Mouse (Mus musculus) kidney, postnatal 4 days (tissue): ENCODE measurements around the gene Gas7.

Experiments
- DNase-seq, 2 experiments: peaks; one replicate each; pipeline ENCODE4 v3.0.0; 2021; ENCODE audit warnings: mixed read lengths in 2 of 2

The Gas7 gene

DNA sequence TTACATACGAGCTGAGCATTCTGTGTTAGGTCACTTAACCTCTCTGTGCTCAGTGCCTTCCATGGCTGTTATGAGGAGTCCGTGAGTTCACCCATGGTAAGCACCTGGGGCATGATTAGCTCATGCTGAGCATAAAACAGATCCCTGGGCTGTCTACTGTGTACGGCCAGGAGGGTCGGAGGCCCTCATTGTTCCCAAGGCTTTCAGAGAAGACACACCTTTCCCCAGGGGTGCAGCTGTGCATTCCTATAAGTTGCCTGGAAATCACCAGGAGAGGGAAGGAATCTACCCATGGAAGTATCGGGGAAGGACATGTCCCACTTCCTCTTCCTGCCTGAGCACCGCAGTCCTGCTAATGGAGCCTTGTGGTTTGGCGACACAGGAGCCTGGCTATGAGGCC lies 201.1 kb downstream of the Gas7 start:
- DNase-seq: no peak

DNA sequence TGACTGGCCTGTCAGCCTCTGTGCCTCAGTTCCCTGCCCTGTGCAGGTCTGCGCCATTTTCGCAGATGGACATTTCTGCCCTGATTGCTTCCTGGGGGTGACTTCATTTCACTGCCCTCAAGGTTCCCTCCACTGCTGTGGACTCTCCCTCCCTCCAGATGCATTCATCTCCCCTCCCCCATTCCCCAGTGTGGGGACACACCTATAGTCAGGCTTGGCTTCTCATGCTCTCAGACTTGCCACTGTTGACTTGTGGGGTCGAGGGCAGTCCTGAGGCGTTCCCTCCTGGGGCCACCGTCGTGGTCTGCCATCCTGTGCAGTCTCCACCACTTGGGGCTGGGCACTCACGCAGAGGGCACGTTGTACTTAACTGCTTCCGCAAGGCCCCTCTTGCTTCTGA lies 201.6 kb downstream of the Gas7 start:
- no peak for DNase-seq

DNA sequence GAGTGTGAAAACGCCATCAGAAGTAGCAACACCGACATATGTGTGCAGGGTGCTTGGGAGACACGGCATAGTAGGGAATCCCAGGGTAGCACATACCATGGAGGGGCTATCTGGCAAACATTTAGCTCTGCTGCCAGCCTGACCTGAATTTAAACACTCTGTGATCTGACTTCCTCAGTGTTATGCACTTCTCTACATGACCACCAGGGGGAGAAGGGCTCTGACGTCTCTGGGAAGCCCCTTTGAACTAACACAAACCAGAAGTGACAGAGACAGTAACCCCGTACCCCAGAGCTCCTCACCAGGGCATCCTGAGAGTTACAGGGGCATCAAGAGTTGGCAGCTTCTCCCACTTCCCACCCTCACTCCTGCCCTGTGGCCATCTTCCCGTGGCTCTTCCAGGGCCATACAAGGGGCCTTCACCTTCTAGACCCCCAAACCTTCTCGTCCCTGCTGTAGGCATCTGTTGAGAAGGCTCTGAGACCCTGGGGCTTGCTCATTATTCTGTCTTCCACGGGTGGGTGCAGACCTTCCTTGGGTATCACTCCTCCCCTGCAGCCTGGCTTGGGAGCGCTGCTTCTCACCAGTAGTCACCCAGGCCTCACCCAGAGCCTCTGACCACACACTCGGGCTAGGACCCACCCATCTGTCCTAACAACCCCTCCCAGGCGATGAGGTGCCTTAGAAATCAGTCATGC lies 202.6 kb downstream of the Gas7 start:
- peak; percentile 42 to 54 for DNase-seq

DNA sequence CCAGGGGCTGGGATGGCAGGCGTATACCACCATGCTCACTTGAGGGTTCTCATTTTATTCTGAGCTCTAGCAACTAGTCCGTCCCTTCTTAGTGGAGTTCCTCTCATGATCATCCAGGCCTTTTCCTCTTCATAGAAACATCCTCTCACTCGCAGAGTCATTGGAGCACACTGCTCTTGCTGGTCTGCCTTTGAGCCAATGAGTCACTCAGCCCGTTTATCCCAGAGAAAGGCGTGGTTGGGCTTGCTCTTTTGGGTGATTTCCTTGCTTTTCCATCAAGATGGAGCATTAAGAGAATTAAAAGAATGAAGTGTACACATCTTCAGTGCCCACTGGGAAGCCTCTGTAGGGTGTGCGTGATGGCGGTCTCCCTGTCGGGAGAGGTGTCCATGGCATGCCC lies 206.2 kb downstream of the Gas7 start:
- no peak for DNase-seq

DNA sequence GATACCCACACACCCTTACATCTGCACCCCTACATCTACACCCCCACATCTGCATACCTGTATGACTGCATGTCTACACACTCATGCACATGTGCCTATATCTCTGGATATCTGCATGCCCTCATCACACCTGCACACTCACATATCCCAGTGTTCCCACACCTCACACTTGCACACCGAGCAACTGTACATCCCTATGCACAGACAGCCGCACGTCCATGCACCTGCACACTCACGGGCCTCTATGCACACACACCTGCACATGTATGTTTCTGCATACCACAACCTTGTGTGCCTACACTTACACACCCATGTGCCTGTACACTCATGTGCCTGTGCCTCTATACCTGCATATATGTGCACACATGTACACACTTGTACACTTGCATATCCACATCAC lies 208.2 kb downstream of the Gas7 start:
- DNase-seq: no peak

DNA sequence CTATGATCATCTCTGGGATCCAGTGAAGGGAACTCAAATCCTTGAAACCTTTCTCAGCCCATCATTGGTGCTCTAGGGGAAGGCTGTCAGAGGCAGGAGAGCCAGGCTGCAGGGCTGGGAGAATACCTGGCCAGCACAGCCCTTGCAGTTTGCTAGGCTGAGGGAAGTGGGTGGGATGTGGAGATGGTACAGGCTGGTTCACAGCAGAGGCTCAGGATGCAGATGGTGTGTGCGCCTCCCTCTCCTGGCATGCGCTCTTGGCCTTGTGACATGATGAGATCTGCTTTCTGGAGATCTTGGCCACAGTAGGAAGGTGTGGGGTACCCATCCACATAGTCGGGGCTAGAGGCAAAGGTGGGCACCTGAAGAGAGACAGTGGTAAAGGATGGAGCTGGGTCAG lies 209.0 kb downstream of the Gas7 start:
- DNase-seq: no peak

DNA sequence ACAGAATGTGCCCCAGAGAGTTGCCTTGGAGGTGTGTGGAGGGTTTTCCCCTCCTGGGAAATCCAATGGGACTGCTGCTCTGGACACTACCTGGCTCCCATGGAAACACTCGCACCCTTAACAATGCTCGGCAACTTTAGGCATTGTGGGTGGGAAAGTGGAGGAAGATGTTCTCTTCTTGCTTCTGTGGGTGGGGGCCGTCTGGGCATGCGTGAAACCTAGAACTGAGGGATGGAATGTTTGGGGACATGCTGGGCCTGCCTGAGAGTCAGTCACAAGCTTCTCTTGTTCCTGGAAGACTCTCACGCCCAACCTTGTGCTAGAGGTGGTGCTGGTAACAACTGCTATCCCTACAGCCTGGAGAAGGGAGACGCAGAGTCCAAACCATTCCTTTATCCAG lies 209.7 kb downstream of the Gas7 start:
- no peak for DNase-seq

DNA sequence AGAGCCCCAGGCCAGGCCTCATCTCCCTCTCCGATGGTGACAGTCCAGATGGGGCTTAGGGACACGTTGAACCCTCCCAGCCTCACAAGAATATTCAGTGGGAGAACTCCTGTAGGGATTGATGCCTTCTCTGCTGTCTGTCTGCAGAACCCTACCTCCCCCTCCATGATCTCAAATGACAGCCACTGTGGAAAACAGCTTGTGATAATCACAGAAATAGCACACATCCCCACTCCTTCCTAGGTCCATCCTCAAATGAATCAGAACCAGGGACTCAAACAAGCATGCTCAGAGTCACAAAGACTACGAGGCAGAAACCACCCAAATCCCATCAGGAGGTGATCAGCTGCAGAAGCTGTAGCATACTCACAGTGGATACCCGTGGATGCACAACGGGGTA lies 210.9 kb downstream of the Gas7 start:
- no peak for DNase-seq

DNA sequence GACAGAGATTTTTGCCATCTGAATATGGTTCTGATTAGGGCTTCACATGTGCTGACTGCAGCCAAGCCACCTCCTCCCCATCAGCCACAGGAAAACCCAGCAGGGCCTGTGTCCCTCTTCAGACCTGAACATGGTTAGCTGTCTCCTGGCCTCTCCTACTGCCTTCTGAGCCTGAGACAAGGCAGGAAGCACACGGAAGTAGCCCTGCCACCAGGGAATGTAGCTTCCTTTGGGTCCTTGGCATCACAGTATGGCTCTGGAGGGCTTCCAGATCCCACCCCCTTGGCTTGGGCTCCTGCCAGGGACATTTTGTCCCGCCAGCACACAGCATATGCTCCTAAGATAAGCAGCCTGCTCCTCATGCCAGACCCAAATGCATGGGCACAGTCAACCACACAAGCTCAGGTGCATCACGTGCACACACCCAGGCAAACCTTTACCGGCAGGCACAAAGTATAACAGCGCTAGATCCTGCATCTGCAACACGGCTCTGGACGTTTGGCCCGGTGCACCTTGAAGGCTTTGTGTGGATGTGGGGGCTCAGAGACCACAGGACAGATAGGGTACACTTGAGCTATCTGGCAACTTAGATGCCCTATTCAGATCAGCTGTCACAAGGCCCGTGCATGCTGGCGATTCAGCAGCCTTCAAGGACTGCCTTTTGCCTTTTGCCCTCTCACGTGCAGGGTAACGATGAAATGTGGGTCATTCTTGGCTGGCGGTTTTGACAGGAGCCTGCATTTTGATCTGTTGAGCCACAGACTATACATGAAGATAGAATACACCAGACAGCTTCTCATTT lies 212.5 kb downstream of the Gas7 start:
- DNase-seq: peak; percentile 56 to 57

DNA sequence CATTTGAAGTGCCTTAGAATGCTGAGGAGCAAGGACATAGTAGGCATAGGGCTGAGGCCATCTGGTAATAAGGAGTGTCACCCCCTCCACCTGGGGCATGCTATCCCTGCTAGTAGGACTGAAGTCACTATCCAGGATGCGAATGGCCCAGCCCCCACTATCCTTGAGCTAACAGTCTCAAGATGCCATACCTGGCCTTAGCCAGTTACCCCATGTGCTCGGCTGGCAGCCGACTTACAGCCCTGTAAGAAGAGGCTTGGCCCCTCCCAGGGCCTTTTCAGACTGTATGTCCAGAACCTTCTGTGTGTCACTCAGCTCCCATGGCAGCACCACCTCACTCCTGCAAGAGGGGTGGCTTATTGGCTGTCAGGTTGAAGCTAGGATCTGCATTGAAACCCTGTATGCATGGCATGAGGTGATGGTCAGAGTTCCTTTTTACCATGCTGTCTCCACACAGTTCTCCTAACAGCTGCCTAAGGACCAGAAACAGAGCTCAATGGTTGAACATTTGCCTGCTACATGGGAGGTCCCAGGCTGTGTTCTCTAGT lies 213.3 kb downstream of the Gas7 start:
- no peak for DNase-seq

DNA sequence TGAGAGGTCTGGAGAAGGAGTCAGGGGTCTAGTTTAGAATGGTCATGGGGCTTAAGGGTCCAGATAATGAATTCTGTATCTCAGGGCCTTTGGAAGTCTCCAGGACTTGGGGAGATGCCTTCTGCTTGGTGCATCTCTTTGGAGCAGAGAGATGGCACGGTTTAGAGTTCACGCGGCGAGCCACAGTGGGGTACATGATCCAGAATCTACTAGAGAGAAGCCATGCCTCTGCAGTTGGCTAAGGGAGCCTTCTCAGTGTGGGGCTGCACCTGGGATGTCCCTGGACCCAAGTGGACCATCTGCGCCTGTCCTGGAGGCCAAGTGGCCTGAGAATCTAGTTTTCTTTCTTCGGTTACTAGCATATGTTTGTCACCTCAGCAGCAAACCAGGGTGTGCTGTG lies 214.8 kb downstream of the Gas7 start:
- DNase-seq: no peak

DNA sequence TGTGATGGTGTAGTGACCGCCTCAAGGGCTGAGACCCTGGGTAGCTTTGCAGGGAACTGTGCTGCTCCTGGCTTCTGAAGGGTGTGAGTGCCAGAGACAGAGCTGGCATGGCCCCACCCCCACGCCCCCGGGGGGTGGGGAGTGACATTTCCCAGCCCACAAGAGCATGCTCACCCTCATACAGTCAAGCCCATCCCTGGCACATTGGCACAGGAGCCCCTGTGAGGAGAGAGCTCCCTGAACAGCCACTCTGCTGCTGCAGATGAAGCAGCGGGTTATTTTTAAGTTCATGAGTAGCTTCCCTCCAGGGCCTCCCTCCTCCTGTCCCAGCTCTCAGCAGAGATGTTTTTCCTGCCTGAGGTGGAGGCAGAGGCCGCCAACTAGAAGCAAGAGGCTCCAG lies 216.9 kb downstream of the Gas7 start:
- DNase-seq: no peak

DNA sequence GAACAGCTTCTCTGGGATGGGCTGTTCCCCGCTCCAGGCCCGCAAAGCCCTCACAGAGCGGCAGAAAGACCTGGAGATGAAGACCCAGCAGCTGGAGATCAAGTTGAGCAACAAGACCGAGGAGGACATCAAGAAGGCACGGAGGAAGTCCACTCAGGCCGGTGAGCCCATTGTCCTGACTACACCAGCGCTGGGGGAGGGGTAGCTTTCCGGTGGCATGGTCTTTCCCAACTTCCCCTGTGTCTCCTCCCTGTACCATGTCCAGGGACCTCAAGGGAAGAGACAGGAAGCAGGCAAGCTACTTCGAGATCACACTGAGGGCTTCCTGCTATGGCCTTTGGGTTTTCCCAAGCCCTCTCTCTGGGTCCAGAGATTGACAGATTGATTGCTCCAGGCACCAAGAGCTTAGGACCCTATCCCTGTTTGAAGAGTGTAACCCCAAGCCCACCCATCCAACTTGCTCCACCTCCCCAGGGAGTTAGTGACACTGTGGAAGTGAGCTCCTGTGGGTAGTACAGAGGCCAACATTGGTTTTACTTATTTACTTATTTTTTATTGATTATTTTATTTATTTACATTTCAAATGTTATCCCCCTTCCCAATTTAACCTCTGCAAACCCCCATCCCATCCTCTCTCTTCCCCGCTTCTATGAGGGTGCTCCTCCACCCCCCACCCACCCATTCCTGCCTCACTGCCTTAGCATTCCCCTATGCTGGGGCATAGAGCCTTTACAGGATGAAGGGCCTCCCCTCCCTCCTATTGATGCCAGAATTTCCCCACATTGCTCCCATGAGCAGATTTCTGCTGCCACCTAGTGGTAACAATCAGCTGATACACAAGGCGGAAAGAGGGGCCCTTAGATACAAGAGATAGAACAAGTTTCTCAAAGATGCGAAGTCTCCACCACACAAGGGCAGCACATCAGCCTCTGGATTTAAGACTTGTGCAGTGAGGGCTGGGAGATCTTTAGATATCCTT lies 220.6 kb downstream of the Gas7 start:
- DNase-seq: peak; percentile 49 to 65

DNA sequence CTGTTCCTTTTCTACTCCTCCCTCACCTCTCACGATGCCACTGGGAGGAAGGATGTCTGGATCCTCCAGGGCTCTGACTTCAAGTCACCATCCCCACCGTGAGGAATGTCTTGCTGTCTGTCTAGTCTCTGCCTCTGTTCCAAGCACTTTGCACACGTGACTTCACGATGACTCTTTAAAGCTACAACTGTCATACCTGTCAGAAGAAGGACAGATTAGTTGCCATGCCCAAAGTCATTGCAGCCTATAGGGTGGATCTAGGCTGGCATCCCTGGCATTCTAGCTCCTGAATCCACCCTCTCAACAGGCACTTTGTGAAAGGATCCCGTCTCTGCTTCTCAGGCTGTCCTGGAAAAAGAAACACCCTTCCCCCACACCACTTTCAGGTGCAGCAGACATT lies 224.1 kb downstream of the Gas7 start:
- DNase-seq: no peak

DNA sequence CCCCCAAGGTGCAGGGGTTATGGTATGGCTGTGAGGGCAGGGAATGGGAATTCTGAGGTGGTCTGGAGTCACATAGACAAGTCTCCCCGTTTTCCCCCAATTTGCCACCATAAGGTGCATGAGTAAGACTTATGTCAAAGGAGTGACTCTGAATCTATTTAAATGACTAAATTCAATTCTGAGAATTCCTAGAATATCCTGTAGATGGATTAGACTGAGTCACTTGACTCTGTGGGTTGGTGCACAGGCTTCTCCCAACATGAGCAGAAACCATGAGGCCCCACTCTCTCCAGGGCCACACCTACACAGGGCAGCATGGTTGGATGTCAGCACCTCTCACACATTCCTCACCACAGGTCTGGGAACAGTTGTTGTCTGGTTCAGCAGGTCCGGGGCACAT lies 224.7 kb downstream of the Gas7 start:
- DNase-seq: no peak

DNA sequence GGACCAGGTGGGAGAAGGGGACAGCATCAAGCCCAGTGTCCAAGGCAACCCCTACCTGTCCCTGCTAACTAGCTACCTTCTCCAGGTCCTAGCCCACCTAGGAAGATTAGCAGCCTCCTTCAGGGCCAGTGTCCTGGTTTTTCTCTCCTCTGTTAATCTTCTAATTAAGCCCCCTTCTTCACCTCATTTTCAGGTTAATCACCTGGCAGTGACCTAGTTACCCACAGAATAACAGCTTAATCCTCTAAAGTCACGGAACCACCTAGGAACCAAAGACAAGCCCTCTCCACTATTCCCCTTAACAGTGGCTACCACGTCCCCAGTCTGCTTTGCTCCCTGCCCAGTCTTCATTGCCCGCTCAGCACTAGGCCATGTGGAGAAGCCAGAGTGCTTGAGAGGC lies 226.6 kb downstream of the Gas7 start:
- no peak for DNase-seq

DNA sequence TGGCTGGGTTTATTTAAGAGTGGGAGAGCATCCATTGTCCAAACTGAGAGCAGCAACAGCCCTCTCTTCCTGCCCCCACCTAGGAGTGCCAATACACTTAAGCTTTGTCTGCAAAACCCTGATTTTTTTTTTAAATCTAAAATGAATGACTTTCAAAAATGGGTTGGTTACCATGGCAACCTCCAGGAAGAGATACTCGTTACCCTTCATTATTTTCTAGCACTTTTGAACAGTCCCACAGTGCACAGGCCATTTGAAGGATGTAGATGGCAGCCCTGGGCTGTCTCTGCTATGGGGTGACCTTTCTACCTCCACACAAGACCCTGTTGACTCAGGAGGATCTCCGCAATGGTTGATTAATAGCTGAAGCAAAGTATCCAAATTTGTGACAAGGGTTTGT lies 230.9 kb downstream of the Gas7 start:
- DNase-seq: no peak

DNA sequence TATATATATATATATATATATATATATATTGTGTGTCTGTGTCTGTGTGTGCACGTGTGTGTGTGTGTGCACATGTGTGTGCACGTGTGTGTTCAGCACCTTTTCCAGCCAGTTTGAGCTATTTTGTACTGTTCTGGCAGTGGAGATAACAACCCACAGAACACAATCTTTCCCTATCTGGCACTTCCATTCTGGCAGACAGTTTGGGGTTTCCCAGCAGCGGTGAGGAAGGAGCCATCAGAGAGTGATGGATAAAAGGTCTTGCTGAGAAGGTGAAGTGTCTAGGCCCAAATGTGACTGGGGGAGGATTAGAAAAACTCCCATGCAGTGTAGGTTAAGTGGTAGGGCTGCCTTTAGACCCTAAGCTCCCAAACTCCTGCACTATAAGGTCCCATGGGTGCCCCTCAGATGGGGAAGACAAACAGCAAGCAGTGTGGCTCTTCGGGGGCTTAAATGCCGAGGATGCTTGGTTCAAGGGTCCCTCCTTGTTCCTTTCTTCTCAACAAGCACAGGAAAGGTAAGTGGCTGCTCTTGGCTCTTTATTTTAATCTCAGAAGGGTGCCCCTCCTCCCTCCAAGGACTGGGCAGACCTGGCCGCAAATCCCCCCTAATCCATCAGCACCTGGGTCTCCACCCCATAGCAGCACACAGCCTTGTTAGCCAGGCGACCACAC lies 239.6 kb downstream of the Gas7 start, which contains the start of gene Rcvrn:
TSS of gene Rcvrn (plus strand) at position 624 of the 674 bp plus-strand sequence.
- no peak for DNase-seq

DNA sequence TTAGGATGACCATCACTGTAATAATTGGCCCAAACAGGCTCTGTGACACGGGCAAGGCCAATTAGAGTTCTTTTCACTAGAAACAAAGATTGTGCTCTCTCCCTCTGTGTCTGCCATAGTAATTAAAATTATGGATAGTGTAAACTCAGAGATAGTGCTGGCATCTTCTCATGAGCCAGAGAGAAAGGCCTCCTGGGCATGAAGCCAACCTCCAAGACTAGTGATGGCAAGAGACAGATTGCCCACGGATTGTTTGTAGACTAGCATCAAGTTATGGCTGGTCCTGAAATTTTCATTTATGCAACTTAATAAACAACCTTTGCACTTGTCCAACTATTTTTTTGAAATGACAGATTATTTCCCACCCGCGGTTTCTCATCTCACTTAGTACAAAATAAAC lies 257.7 kb downstream of the Gas7 start:
- no peak for DNase-seq

DNA sequence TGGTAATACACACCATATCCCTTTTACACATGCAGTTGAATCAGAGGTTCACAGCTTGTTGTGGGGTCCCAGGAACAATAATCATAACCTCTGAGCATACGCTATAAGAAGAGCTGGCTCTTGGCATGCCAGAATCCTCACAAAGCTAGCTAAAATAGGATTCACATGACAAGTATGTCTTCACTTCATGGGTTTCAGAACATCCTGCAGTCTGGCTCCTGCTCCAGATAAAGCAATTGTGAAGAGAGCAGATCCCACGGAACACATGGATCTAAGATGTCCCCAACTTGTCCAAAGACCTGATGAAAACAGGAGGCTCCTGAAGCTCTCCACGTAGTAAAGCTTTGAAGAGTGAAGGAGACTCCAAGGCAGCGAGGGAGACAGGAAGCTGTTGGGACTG lies 260.1 kb downstream of the Gas7 start:
- DNase-seq: no peak

DNA sequence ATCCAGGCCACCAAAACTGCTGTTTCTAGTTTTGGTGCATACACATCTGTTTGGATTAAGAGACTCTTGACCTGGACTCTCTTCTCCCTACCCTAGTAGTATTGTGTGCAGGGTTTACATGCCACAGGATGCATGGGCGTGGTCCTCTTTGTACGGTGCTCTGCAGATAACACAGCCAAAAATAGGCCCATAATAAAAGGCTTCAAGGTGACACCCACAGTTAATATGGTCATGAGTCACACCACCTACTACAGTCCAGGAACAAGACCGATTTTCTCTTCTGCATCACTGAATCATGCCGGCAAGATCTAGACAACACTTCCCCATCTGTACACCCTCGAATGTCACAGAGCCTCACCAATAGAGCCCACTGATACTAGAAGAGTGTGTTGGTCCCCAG lies 266.2 kb downstream of the Gas7 start:
- no peak for DNase-seq

DNA sequence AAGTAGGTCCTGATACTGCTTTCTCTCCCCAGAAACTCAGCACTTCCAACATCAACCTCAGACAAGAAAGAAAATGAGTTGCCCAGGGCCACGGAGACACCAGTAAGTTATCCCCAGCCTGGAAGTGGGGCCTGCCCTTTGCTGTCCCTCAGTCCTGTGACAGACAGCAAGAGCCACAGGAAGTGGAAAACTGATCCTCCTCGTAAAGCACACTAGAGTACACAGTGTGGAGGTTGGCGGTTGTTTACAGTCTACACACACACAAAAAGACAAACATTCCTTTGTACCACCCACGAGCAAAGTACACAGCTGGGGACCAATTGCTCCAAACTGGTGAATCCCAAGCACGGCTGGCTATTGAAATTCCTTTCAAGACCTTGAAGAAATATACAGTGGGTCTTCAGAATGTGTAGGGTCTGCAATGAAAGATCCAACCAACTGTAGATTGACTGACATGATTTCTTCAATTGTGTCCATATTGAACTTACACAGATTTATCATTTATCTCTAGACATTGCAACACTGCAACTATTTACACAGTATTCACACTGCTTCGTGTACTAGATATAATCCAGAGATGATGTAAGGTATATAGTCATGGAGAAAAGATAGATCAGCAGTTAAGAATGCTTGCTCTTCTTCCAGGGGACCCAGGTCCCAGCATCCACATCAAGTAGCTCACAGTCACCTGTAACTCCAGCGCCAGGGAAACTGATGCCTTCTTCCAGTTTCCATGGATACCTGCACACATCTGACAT lies 267.3 kb downstream of the Gas7 start:
- no peak for DNase-seq
